Mouse (Mus musculus): Measurements from ENCODE around the gene Tsr1.

The Tsr1 gene

GRCm38 (mm10) chr11:74896901-74897677 is 782 bp upstream of the Tsr1 start, which contains the start of gene Sgsm2:
Gene Sgsm2 (minus strand): TSS chr11:74897060.
- ATAC-seq (ENCODE audit: low TSS enrichment), result peak; percentile 36

GRCm38 (mm10) chr11:74898517-74898827 is 601 bp downstream of the Tsr1 start:
- ATAC-seq (ENCODE audit: low TSS enrichment), result no peak

GRCm38 (mm10) chr11:74901555-74901954 is 3.7 kb downstream of the Tsr1 start:
- ATAC-seq (ENCODE audit: low TSS enrichment), result no peak

- ATAC-seq (ENCODE audit: low TSS enrichment), result no peak
Observed at GRCm38 (mm10) chr11:74902416-74902815, 4.5 kb downstream of the Tsr1 start.

GRCm38 (mm10) chr11:74907850-74908249 is 10.0 kb downstream of the Tsr1 start:
- ATAC-seq (ENCODE audit: low TSS enrichment), result no peak

GRCm38 (mm10) chr11:74908618-74909399 is 10.9 kb downstream of the Tsr1 start:
- 0 out of 2 replicates have a peak, but pooled peaks have one; percentile 27 for ATAC-seq (ENCODE audit: low TSS enrichment)

- no peak for ATAC-seq (ENCODE audit: low TSS enrichment)
Observed at GRCm38 (mm10) chr11:74909978-74910377, 12.1 kb downstream of the Tsr1 start.

GRCm38 (mm10) chr11:74912492-74912891 is 14.6 kb downstream of the Tsr1 start:
- ATAC-seq (ENCODE audit: low TSS enrichment), result no peak

- peak; percentile 72; the same call in 1 of the 2 replicates for ATAC-seq (ENCODE audit: low TSS enrichment)
Observed at GRCm38 (mm10) chr11:74919249-74919648, 21.4 kb downstream of the Tsr1 start.

- no peak for ATAC-seq (ENCODE audit: low TSS enrichment)
Observed at GRCm38 (mm10) chr11:74924149-74924548, 26.3 kb downstream of the Tsr1 start.

GRCm38 (mm10) chr11:74925577-74926387 is 27.9 kb downstream of the Tsr1 start, which contains the start of the genes Smg6 and Srr:
Gene Smg6 (plus strand): TSS chr11:74925823.
Gene Srr (minus strand): TSS chr11:74925948.
- peak; percentile 83 for ATAC-seq (ENCODE audit: low TSS enrichment)

- ATAC-seq (ENCODE audit: low TSS enrichment), result peak; percentile 11; the same call in 1 of the 2 replicates
Observed at GRCm38 (mm10) chr11:74926388-74927005, 28.6 kb downstream of the Tsr1 start.

GRCm38 (mm10) chr11:74927236-74927725 is 29.4 kb downstream of the Tsr1 start:
- no peak for ATAC-seq (ENCODE audit: low TSS enrichment)

- no peak for ATAC-seq (ENCODE audit: low TSS enrichment)
Observed at GRCm38 (mm10) chr11:74929111-74929510, 31.2 kb downstream of the Tsr1 start.

GRCm38 (mm10) chr11:74930391-74930790 is 32.5 kb downstream of the Tsr1 start:
- ATAC-seq (ENCODE audit: low TSS enrichment), result no peak

GRCm38 (mm10) chr11:74946348-74946747 is 48.5 kb downstream of the Tsr1 start:
- ATAC-seq (ENCODE audit: low TSS enrichment), result peak; percentile 34; the same call in 1 of the 2 replicates

- no peak for ATAC-seq (ENCODE audit: low TSS enrichment)
Observed at GRCm38 (mm10) chr11:74954901-74955300, 57.0 kb downstream of the Tsr1 start.

GRCm38 (mm10) chr11:74956006-74956405 is 58.1 kb downstream of the Tsr1 start:
- ATAC-seq (ENCODE audit: low TSS enrichment), result no peak

GRCm38 (mm10) chr11:74957600-74957999 is 59.7 kb downstream of the Tsr1 start:
- no peak for ATAC-seq (ENCODE audit: low TSS enrichment)

Data from frontal cortex, adult (tissue).